Mouse (Mus musculus) G1E (cell line): ENCODE results near the gene Ypel5.

Experiments
- CTCF ChIP-seq: IDR thresholded peaks from 2 replicates; pipeline ENCODE4 v1.5.1; 2012; ENCODE audit warnings: low read depth, low read length, inconsistent platforms, mixed read lengths
- GATA1 ChIP-seq: IDR thresholded peaks from 2 replicates; pipeline ENCODE4 v1.6.1; 2012; ENCODE audit warnings: borderline replicate concordance, low read length, inconsistent platforms, mixed read lengths
- POLR2AphosphoS5 ChIP-seq: IDR thresholded peaks from 2 replicates; pipeline ENCODE4 v1.6.1; 2012; ENCODE audit warnings: low read depth, low read length, inconsistent platforms; ENCODE audit not compliant: insufficient replicate concordance
- TAL1 ChIP-seq: conservative IDR thresholded peaks from 2 replicates; pipeline ENCODE4 v1.6.1; 2012; ENCODE audit warnings: low read depth, low read length, inconsistent platforms, mixed read lengths

DNA sequence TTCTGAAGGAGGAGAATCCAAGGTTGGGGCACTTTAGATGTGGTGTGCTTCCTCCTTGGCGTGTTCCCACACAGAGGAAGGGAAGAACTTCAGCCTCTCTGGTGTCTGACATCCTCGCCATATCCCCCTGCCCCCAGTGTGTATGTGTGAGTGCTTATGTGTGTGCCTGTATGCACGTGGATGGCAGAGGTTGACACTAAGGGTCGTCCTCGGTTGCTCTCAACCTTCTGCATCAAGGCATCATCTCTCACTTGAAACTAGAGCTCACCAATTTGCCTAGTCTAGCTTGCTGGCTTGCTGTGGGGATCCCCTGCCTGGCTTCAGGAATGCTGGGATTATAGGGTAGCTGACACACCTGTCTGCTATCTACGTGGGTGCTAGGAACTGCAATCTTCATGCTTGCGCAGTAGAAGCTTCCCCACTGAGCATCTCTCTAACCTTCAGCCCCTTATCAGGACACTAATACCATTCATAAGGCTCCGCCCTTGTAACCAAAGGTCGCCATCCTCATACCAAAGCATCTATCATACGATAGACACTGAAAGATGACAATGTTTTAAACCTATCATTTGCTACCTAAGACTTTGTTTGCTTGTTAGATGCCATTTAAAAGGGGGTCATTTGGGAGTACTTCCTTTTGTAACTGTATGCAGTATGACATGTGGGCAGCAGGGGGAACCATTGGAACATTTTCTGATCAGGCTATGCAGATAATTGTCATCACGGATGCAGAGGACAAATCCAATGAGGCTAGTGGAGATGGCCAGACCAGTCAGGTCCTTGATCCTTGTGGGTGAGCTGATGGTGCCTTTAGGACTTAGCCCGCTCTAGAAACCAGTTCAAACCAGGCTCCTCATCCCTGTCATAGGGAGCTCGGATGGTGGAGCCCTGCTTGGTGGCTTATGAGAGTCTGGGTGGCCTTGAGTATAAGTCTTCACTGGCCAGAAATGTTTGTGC lies 21.7 kb downstream of the Ypel5 start:
- TF ChIP-seq CTCF = peak; percentile 31; the same call in 1 of the 2 replicates
- no peak for TF ChIP-seq TAL1
- TF ChIP-seq GATA1 = no peak
- no peak for TF ChIP-seq POLR2AphosphoS5
